Mouse (Mus musculus): ENCODE results near the gene Opa3. TPM values are rescaled to one million over a fixed set of nuclear protein-coding genes. Genes with fewer than 3 reads are reported as not detected.

Opa3 gene
- 20.0 and 22.0 TPM in 2 replicates for polyA plus RNA-seq (2012; ENCODE audit: insufficient read depth, insufficient read length, missing spikeins)

GRCm38 (mm10) chr7:19227883-19228792, at the start of gene Opa3:
Opa3 (plus strand) TSS chr7:19228334.
- peak within 1 kb of the TSS; percentile 82 for H3K4me3 ChIP-seq (ENCODE audit: insufficient read depth, low read length)
- H3K4me1 ChIP-seq (ENCODE audit: control insufficient read depth, insufficient read depth, low read length) = peaks cover 20% of the 10 kb centered on the region
- TF ChIP-seq POLR2A (IDR thresholded peaks at IDR 0.05; ENCODE audit: borderline replicate concordance, low read depth, low read length) (peak; percentile 46; the same call in 1 of the 2 replicates), CTCF (IDR thresholded peaks at IDR 0.05; ENCODE audit: low read depth, low read length) (no peak)
- peak within 1 kb of the TSS; percentile 94 for H3K27ac ChIP-seq (ENCODE audit: insufficient read depth, low read depth, low read length)

GRCm38 (mm10) chr7:19178443-19179092, 49.6 kb upstream of the Opa3 start:
- Histone ChIP-seq H3K4me3 (ENCODE audit: insufficient read depth, low read length) (no peak overlapping the region), H3K27ac (ENCODE audit: insufficient read depth, low read depth, low read length) (no peak overlapping the region), H3K4me1 (ENCODE audit: control insufficient read depth, insufficient read depth, low read length) (peaks cover 18% of the 10 kb centered on the region)
- TF ChIP-seq CTCF (IDR thresholded peaks at IDR 0.05; ENCODE audit: low read depth, low read length) (peak; percentile 84), POLR2A (IDR thresholded peaks at IDR 0.05; ENCODE audit: borderline replicate concordance, low read depth, low read length) (no peak)

- Histone ChIP-seq H3K27ac (ENCODE audit: insufficient read depth, low read depth, low read length) (no peak overlapping the region), H3K4me1 (ENCODE audit: control insufficient read depth, insufficient read depth, low read length) (peaks cover 18% of the 10 kb centered on the region), H3K4me3 (ENCODE audit: insufficient read depth, low read length) (no peak overlapping the region)
- TF ChIP-seq CTCF (IDR thresholded peaks at IDR 0.05; ENCODE audit: low read depth, low read length) (peak; percentile 30; the same call in 1 of the 2 replicates), POLR2A (IDR thresholded peaks at IDR 0.05; ENCODE audit: borderline replicate concordance, low read depth, low read length) (no peak)
Observed at GRCm38 (mm10) chr7:19179173-19179572, 49.0 kb upstream of the Opa3 start.

- Histone ChIP-seq H3K27ac (ENCODE audit: insufficient read depth, low read depth, low read length) (no peak overlapping the region), H3K4me1 (ENCODE audit: control insufficient read depth, insufficient read depth, low read length) (peaks cover 20% of the 10 kb centered on the region), H3K4me3 (ENCODE audit: insufficient read depth, low read length) (no peak overlapping the region)
- no peak for TF ChIP-seq POLR2A (IDR thresholded peaks at IDR 0.05; ENCODE audit: borderline replicate concordance, low read depth, low read length)
- TF ChIP-seq CTCF (IDR thresholded peaks at IDR 0.05; ENCODE audit: low read depth, low read length) = no peak
Observed at GRCm38 (mm10) chr7:19179936-19180335, 48.2 kb upstream of the Opa3 start.

- peak overlapping the region; percentile 38 for H3K27ac ChIP-seq (ENCODE audit: insufficient read depth, low read depth, low read length)
- peak overlapping the region; percentile 87 for H3K4me3 ChIP-seq (ENCODE audit: insufficient read depth, low read length)
- no peak for TF ChIP-seq POLR2A (IDR thresholded peaks at IDR 0.05; ENCODE audit: borderline replicate concordance, low read depth, low read length)
- no peak for TF ChIP-seq CTCF (IDR thresholded peaks at IDR 0.05; ENCODE audit: low read depth, low read length)
- H3K4me1 ChIP-seq (ENCODE audit: control insufficient read depth, insufficient read depth, low read length) = peaks cover 17% of the 10 kb centered on the region
Observed at GRCm38 (mm10) chr7:19180862-19181429, 47.2 kb upstream of the Opa3 start.

- Histone ChIP-seq H3K27ac (ENCODE audit: insufficient read depth, low read depth, low read length) (no peak overlapping the region), H3K4me3 (ENCODE audit: insufficient read depth, low read length) (no peak overlapping the region), H3K4me1 (ENCODE audit: control insufficient read depth, insufficient read depth, low read length) (peaks cover 14% of the 10 kb centered on the region)
- TF ChIP-seq CTCF (IDR thresholded peaks at IDR 0.05; ENCODE audit: low read depth, low read length) (no peak), POLR2A (IDR thresholded peaks at IDR 0.05; ENCODE audit: borderline replicate concordance, low read depth, low read length) (no peak)
Observed at GRCm38 (mm10) chr7:19184250-19184649, 43.9 kb upstream of the Opa3 start.

GRCm38 (mm10) chr7:19184758-19185157, 43.4 kb upstream of the Opa3 start:
- H3K4me1 ChIP-seq (ENCODE audit: control insufficient read depth, insufficient read depth, low read length) = peaks cover 12% of the 10 kb centered on the region; the same call in 1 of the 2 replicates
- H3K27ac ChIP-seq (ENCODE audit: insufficient read depth, low read depth, low read length) = no peak overlapping the region
- TF ChIP-seq POLR2A (IDR thresholded peaks at IDR 0.05; ENCODE audit: borderline replicate concordance, low read depth, low read length) (no peak), CTCF (IDR thresholded peaks at IDR 0.05; ENCODE audit: low read depth, low read length) (no peak)
- H3K4me3 ChIP-seq (ENCODE audit: insufficient read depth, low read length) = no peak overlapping the region

GRCm38 (mm10) chr7:19194676-19195075, 33.5 kb upstream of the Opa3 start:
- H3K27ac ChIP-seq (ENCODE audit: insufficient read depth, low read depth, low read length) = no peak overlapping the region
- no peak overlapping the region for H3K4me3 ChIP-seq (ENCODE audit: insufficient read depth, low read length)
- TF ChIP-seq POLR2A (IDR thresholded peaks at IDR 0.05; ENCODE audit: borderline replicate concordance, low read depth, low read length) (no peak), CTCF (IDR thresholded peaks at IDR 0.05; ENCODE audit: low read depth, low read length) (no peak)
- no peaks in the 10 kb centered on the region for H3K4me1 ChIP-seq (ENCODE audit: control insufficient read depth, insufficient read depth, low read length)

GRCm38 (mm10) chr7:19196676-19197075, 31.5 kb upstream of the Opa3 start:
- Histone ChIP-seq H3K4me3 (ENCODE audit: insufficient read depth, low read length) (no peak overlapping the region), H3K4me1 (ENCODE audit: control insufficient read depth, insufficient read depth, low read length) (no peaks in the 10 kb centered on the region), H3K27ac (ENCODE audit: insufficient read depth, low read depth, low read length) (no peak overlapping the region)
- TF ChIP-seq CTCF (IDR thresholded peaks at IDR 0.05; ENCODE audit: low read depth, low read length) = peak; percentile 50
- TF ChIP-seq POLR2A (IDR thresholded peaks at IDR 0.05; ENCODE audit: borderline replicate concordance, low read depth, low read length) = no peak
